Mouse (Mus musculus) hindbrain, embryonic 11.5 days (tissue): ENCODE measurements around the gene Rprd2. TPM values are rescaled to one million over a fixed set of nuclear protein-coding genes. Genes with fewer than 3 reads are reported as not detected.

Experiments
- ATAC-seq: fragments of 200-750 bp; cut with Nextera tagmentation; 2 replicates; pipeline ENCODE4 v1.8.0; 2017; ENCODE audit warnings: mild to moderate bottlenecking, moderate TSS enrichment, moderate library complexity; ENCODE audit not compliant: low FRiP score
- DNase-seq: peaks from one replicate; pipeline ENCODE4 v3.0.0-alpha.2; 2015; ENCODE audit warnings: low spot score
- H3K27ac ChIP-seq: fragments of 300-500 bp; sonication (generic); 2 replicates; pipeline ENCODE4 v1.5.1; 2014; ENCODE audit warnings: mild to moderate bottlenecking, low read depth, low read length
- H3K27me3 ChIP-seq: fragments of 300-500 bp; sonication (generic); 2 replicates; pipeline ENCODE4 v1.6.1; 2014; ENCODE audit warnings: mild to moderate bottlenecking, low read length, moderate library complexity, mixed read lengths; ENCODE audit not compliant: control insufficient read depth, insufficient read depth
- H3K36me3 ChIP-seq: fragments of 300-500 bp; sonication (generic); 2 replicates; pipeline ENCODE4 v1.6.1; 2014; ENCODE audit warnings: mild to moderate bottlenecking, low read length, moderate library complexity, mixed read lengths; ENCODE audit not compliant: control insufficient read depth, insufficient read depth
- H3K4me1 ChIP-seq: fragments of 300-500 bp; sonication (generic); replicated peaks from 2 replicates; pipeline ENCODE4 v1.6.1; 2014; ENCODE audit warnings: low read length, mixed read lengths; ENCODE audit not compliant: control insufficient read depth, insufficient read depth
- H3K4me2 ChIP-seq: fragments of 300-500 bp; sonication (generic); replicated peaks from 2 replicates; pipeline ENCODE4 v1.6.1; 2014; ENCODE audit warnings: mild to moderate bottlenecking, low read depth, low read length
- H3K4me3 ChIP-seq: fragments of 300-500 bp; sonication (generic); 2 replicates; pipeline ENCODE4 v1.5.1; 2014; ENCODE audit warnings: low read depth, low read length
- H3K9ac ChIP-seq: fragments of 300-500 bp; sonication (generic); 2 replicates; pipeline ENCODE4 v1.6.1; 2014; ENCODE audit warnings: low read depth, low read length
- H3K9me3 ChIP-seq: fragments of 300-500 bp; sonication (generic); 2 replicates; pipeline ENCODE4 v1.6.1; 2016; ENCODE audit warnings: low read length; ENCODE audit not compliant: control insufficient read depth
- WGBS: fragments of 180-500 bp; shearing (Covaris S2); extraction: QIAGEN DNeasy Blood & Tissue Kit; methylation state at CpG from one replicate; pipeline ENCODE4 v1.1.7; 2014; 5-methylcytosine and 5-hydroxymethylcytosine counted together
- polyA plus RNA-seq: library from polyadenylated mRNA; unstranded; fragments of >200 nt; fragmentation: Nextera tagmentation; extraction: Ambion mirVana; gene quantifications from 2 replicates; pipeline ENCODE4 v1.2.1, GENCODE M21; 2014

The Rprd2 gene
- polyA plus RNA-seq, 1 experiment from 2014 or later = 27.4 TPM

DNA sequence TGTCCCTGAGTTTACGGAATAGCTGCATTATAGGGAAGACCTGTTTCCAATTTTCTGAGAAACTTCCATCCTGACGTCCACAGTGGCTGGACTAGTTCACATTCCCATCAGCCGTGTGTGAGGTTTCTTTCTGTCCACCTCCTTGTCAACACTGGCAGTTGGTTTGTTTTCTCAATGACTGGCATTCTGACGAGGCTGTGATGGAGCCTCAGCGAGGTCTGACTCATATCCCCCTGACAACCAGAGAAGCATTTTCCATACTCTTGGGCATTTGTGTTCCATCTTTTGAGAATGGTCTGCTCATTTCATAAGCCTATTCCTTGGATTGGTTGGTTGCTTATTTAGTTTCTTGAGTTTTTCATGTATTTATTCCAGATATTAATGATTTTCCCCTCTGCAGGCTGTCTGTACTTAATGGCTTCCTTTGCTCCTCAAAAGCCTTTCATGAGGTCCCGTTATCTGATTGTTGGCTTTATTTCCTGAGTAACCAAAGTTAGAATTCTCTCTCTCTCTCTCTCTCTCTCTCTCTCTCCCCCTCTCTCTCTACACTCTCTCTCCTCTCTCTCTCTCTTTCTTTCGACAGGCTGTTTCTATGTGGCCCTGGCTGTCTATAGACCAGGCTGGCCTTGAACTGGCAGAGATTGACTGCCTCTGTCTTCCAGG lies 91.8 kb downstream of the Rprd2 start:
- no peak overlapping the region for H3K27ac ChIP-seq
- H3K4me1 ChIP-seq = no peaks in the 10 kb centered on the region
- no peak for DNase-seq
- H3K4me3 ChIP-seq = no peak overlapping the region
- 63% methylated on average over 7 of the region's 7 CpGs for WGBS
- H3K9me3 ChIP-seq = no peaks in the 10 kb centered on the region
- no peaks in the 10 kb centered on the region for H3K36me3 ChIP-seq
- H3K4me2 ChIP-seq = no peak overlapping the region
- no peak for ATAC-seq
- H3K9ac ChIP-seq = no peak overlapping the region
- H3K27me3 ChIP-seq = no peaks in the 10 kb centered on the region

DNA sequence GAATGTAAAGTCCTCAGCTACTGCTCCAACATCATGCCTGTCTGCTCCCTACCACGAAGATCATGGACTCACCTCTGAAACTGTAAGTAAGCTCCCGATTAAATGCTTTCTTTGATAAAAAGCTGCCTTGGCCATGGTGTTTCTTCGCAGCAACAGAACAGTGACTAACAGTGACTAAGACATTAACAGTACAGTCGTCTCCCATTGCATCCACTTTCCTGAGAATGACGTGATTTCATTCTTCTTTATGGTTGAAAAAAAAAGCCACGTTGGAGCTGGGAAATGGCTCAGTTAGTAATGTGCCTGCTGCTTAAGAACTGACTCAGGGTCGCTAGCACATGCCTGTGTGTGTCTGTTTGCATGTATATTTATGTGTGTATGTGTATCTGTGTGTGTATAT lies 92.8 kb downstream of the Rprd2 start:
- H3K27ac ChIP-seq = no peak overlapping the region
- WGBS = 84% methylated on average over 7 of the region's 7 CpGs
- no peak for ATAC-seq

DNA sequence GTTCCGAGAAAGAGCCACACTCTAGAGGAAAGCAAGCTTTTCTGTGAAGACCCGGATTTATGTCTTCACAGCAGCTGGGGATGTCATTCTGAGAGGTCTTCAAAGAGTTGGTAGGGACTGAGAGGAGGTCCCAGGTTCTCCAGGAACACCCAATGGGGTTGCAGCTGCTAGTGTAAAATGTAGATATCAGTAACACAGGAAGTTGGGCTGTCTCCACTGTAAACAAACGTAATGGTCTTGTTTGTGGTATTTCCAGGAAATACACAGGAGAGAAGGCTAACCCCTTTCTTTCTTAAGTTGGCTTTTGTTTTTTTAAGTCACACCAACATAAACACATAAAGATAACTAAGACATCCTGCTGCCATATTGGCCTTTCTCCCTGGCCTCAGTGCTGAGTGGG lies 96.3 kb downstream of the Rprd2 start:
- Histone ChIP-seq H3K27me3 (no peaks in the 10 kb centered on the region), H3K27ac (no peak overlapping the region), H3K4me3 (no peak overlapping the region), H3K4me1 (no peaks in the 10 kb centered on the region), H3K9me3 (no peaks in the 10 kb centered on the region), H3K4me2 (no peak overlapping the region), H3K36me3 (no peaks in the 10 kb centered on the region), H3K9ac (no peak overlapping the region)
- ATAC-seq (no peak), DNase-seq (no peak)
- 80% methylated on average over 3 of the region's 3 CpGs for WGBS

More for the DNA sequence above, 92.8 kb downstream of the Rprd2 start:
- DNase-seq = no peak
- H3K4me3 ChIP-seq = no peak overlapping the region
- no peaks in the 10 kb centered on the region for H3K4me1 ChIP-seq
- H3K9me3 ChIP-seq = no peaks in the 10 kb centered on the region
- no peaks in the 10 kb centered on the region for H3K36me3 ChIP-seq
- no peaks in the 10 kb centered on the region for H3K27me3 ChIP-seq
- H3K4me2 ChIP-seq = no peak overlapping the region
- no peak overlapping the region for H3K9ac ChIP-seq

- no peaks in the 10 kb centered on the region for H3K27me3 ChIP-seq
- H3K4me2 ChIP-seq = no peak overlapping the region
- no peaks in the 10 kb centered on the region for H3K36me3 ChIP-seq
- DNase-seq (no peak), ATAC-seq (no peak)
- 93% methylated on average over 2 of the region's 2 CpGs for WGBS
- no peak overlapping the region for H3K9ac ChIP-seq
- no peak overlapping the region for H3K4me3 ChIP-seq
- H3K27ac ChIP-seq = no peak overlapping the region
- H3K4me1 ChIP-seq = no peaks in the 10 kb centered on the region
- H3K9me3 ChIP-seq = no peaks in the 10 kb centered on the region
These were observed 100.5 kb downstream of the Rprd2 start for GRCm38 (mm10) chr3:95718153-95718552.

GRCm38 (mm10) chr3:95716075-95716474 lies 102.6 kb downstream of the Rprd2 start:
- no peak for ATAC-seq
- H3K27ac ChIP-seq = no peak overlapping the region
- H3K36me3 ChIP-seq = no peaks in the 10 kb centered on the region
- no peak overlapping the region for H3K4me3 ChIP-seq
- no peaks in the 10 kb centered on the region for H3K4me1 ChIP-seq
- no peaks in the 10 kb centered on the region for H3K27me3 ChIP-seq
- DNase-seq = no peak
- H3K9me3 ChIP-seq = no peaks in the 10 kb centered on the region
- no peak overlapping the region for H3K9ac ChIP-seq
- H3K4me2 ChIP-seq = no peak overlapping the region
- 81% methylated on average over 1 of the region's 1 CpGs for WGBS

Other genes starting within 250 kb of the Rprd2 start
- 43.1 and 43.2 TPM in 2 replicates for gene Golph3l, start 229.9 kb downstream of the Rprd2 start, polyA plus RNA-seq
- gene Ensa, start 193.9 kb downstream of the Rprd2 start, polyA plus RNA-seq = 83.4 and 87.4 TPM in 2 replicates
- gene Mcl1, start 160.1 kb downstream of the Rprd2 start, polyA plus RNA-seq = 76.1 and 87.4 TPM in 2 replicates
- gene Adamtsl4, start 130.9 kb downstream of the Rprd2 start, polyA plus RNA-seq = 0.14 and 0.80 TPM in 2 replicates
- gene Ecm1, start 79.3 kb downstream of the Rprd2 start, polyA plus RNA-seq = 13.3 and 14.3 TPM in 2 replicates
- 42.6 and 49.7 TPM in 2 replicates for gene Tars2, start 58.7 kb downstream of the Rprd2 start, polyA plus RNA-seq
- 60.8 and 69.9 TPM in 2 replicates for gene Prpf3, start 37.0 kb upstream of the Rprd2 start, polyA plus RNA-seq
- 329 and 340 TPM in 2 replicates for gene Mrps21, start 52.7 kb upstream of the Rprd2 start, polyA plus RNA-seq
- 4.7 and 6.5 TPM in 2 replicates for gene Ciart, start 63.4 kb upstream of the Rprd2 start, polyA plus RNA-seq
- gene BC028528, start 73.1 kb upstream of the Rprd2 start, polyA plus RNA-seq = 11.0 and 11.2 TPM in 2 replicates
- 28.5 and 34.0 TPM in 2 replicates for gene Aph1a, start 75.1 kb upstream of the Rprd2 start, polyA plus RNA-seq
- 26.5 and 27.8 TPM in 2 replicates for gene Car14, start 85.8 kb upstream of the Rprd2 start, polyA plus RNA-seq
- gene Anp32e, start 110.4 kb upstream of the Rprd2 start, polyA plus RNA-seq = 114 and 133 TPM in 2 replicates
- 70.0 and 73.7 TPM in 2 replicates for gene Plekho1, start 177.1 kb upstream of the Rprd2 start, polyA plus RNA-seq
- gene Vps45, start 239.6 kb upstream of the Rprd2 start, polyA plus RNA-seq = 27.4 and 27.9 TPM in 2 replicates